Mouse (Mus musculus): ENCODE results near the gene Ube3c. TPM values are rescaled to one million over a fixed set of nuclear protein-coding genes. Genes with fewer than 3 reads are reported as not detected.
A peak's percentile ranks its signal among the peaks of the same experiment; 100 is the strongest.
"Not testable (repeated sequence)": the region's sequence is repeated elsewhere in the genome, so short reads cannot be mapped to it uniquely, and the experiment has no call there.

The Ube3c gene
- polyA plus RNA-seq (2015; fragmentation: Nextera tagmentation; extraction: Ambion mirVana): 27.8 and 29.7 TPM in 2 replicates

DNA sequence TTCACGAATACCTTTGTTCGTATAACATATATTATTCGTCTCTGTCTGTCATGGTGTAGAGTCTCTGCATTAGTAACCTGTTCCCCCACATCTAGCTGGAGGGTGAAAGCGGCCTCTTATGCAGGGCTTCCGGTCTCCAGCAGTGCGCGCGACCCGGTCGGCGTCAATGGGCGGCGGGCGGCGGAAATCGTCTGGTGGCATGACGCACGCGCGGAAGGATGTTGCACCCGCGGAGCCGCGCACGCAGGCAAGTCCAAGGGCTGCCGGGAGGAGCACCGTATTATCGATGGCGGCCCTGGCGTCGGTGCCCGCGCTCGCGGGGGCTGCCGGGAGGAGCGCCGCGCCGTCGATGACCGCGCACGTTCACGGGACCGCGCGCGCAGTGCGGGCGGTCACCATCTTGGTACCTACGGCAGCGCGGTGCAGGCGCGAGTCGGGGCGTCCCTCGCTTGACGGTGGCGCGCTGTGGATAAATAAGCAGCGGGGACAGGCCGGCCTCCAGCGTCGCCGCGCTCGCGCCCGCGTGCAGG lies at the start of gene Ube3c:
Gene Ube3c (plus strand): TSS at position 395 of the 530 bp plus-strand sequence.
- peak within 1 kb of the TSS; percentile 48 for H3K9ac ChIP-seq
- WGBS: under 1% methylated on average over 72 of the region's 72 CpGs

DNA sequence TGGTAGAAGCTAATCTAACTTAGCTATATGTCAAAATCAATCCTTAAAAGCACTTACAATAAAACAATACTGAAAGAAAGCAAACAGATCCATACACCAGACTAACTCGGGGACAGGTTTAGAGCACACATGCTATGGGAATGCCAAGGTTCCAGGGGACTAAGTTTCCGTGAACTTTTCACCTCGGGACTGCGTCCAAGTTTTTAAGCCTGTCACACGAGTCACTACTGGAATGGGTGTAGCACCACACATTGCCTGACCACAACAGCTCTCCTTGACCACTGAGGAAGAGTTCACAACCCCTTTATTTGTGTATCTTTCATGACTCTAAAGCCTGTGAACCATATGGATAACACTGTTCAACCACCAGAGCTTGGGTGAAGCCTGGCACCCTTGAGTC lies 8.9 kb upstream of the Ube3c start:
- Histone ChIP-seq H3K36me3 (no peaks in the 10 kb centered on the region), H3K27me3 (replicated peaks) (no peaks in the 10 kb centered on the region), H3K4me3 (replicated peaks) (no peak overlapping the region), H3K9ac (no peak overlapping the region), H3K4me1 (no peaks in the 10 kb centered on the region), H3K9me3 (no peaks in the 10 kb centered on the region), H3K27ac (no peak overlapping the region), H3K4me2 (no peak overlapping the region)
- WGBS: 73% methylated on average over 5 of the region's 5 CpGs
- no peak for ATAC-seq (ENCODE audit: insufficient read depth, low FRiP score, low read depth)

More for the DNA sequence above, at the start of gene Ube3c:
- Histone ChIP-seq H3K4me1 (peaks cover 12% of the 10 kb centered on the region), H3K36me3 (no peaks in the 10 kb centered on the region), H3K27ac (peak within 1 kb of the TSS; percentile 95), H3K9me3 (no peaks in the 10 kb centered on the region), H3K4me2 (peak within 1 kb of the TSS; percentile 85), H3K27me3 (replicated peaks) (no peaks in the 10 kb centered on the region), H3K4me3 (replicated peaks) (peak within 1 kb of the TSS; percentile 67)
- ATAC-seq (ENCODE audit: insufficient read depth, low FRiP score, low read depth): peak; percentile 98

DNA sequence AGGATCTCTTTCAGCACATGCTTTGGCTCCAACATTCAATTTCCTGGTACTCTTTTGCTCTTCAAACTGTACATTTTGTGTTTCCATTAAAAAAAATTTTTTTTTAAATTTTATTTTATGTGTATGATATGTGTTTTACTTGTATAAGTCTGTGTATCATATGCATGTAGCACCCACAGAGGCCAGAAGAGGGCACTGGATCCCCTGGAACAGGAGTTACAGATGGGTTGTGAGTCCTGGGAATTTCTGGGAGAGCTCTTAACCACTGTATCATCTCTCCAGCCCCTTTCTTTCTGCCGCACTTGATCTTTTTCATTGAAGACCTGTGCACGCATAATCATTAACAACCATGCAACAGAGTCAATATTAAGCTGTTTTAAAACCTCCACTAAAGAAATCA lies 8.4 kb upstream of the Ube3c start:
- no peak overlapping the region for H3K4me3 ChIP-seq (replicated peaks)
- H3K36me3 ChIP-seq: no peaks in the 10 kb centered on the region
- ATAC-seq (ENCODE audit: insufficient read depth, low FRiP score, low read depth): no peak
- no peak overlapping the region for H3K4me2 ChIP-seq
- no peaks in the 10 kb centered on the region for H3K4me1 ChIP-seq
- 84% methylated on average over 2 of the region's 2 CpGs for WGBS
- no peaks in the 10 kb centered on the region for H3K9me3 ChIP-seq
- no peaks in the 10 kb centered on the region for H3K27me3 ChIP-seq (replicated peaks)
- H3K9ac ChIP-seq: no peak overlapping the region
- H3K27ac ChIP-seq: no peak overlapping the region

DNA sequence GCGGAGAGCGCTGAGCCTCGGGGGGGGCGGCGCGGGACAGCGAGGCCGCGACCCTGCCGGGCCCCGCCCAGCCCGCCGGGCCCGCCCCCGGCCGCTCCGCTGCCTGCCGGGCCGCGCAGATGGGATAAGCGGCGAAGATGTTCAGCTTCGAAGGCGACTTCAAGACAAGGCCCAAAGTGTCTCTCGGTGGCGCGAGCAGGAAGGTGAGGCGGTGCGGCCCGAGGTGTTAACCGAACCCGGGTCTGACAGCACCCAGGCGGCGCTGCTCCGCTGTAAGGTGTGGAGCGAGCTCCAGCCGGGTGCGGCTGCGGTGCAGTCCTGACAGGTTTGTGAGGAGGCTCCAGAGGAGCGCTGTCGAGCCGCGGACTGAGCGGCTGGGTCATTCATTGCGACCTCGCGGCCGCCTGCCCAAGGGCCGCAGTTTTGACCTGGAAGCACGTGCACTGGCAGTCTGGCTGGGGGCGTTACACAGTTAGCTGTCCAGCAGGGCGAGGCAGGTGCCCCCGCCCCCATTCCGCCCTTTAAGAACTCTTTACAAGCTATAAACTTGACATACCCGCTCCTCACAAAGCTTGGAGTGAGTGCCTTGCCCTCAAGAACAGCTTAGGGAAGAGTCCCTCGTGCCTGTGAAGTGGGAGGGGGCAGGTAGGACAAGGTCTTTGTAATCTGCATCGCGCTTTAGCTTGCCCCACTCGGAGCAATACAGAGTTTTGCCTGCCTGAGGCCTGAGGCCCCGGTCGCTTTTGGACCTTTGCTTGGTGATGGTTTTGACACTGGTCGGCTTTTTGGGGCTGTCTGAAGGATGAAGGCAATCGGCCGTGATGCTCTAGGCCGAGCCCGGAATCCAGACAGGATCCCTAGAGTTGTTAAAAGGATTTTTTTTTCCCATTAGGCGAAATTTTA lies 587 bp downstream of the Ube3c start:
- Histone ChIP-seq H3K4me2 (peak overlapping the region; percentile 85), H3K9me3 (no peaks in the 10 kb centered on the region), H3K4me3 (replicated peaks) (peak overlapping the region; percentile 67), H3K27me3 (replicated peaks) (no peaks in the 10 kb centered on the region), H3K9ac (peak overlapping the region; percentile 48), H3K27ac (peak overlapping the region; percentile 95), H3K4me1 (peaks cover 12% of the 10 kb centered on the region), H3K36me3 (no peaks in the 10 kb centered on the region)
- 3% methylated on average over 59 of the region's 67 CpGs for WGBS
- ATAC-seq (ENCODE audit: insufficient read depth, low FRiP score, low read depth): peak; percentile 86

DNA sequence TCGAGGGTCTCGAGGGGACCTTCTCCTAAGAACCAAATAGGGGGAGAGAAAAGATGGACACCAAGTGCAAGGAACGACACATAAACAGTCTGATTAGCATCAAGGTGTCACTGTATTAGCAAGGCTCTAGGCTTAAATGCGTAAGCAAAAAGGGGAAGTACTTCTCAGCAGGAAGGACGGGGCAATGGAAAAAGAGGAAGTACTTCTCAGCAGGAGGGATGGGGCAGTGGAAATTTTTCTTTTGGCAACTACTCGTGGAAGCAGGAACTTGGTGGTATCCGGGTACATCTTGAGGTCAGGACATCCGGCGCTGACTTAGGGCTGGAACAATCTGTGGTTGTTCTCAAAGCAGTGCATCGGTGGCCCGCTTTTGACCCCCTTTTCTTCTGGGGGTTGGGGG lies 5.2 kb downstream of the Ube3c start:
- H3K9ac ChIP-seq; H3K9me3 ChIP-seq; H3K4me3 ChIP-seq (replicated peaks); H3K27me3 ChIP-seq (replicated peaks); H3K27ac ChIP-seq; H3K36me3 ChIP-seq; H3K4me2 ChIP-seq; ATAC-seq (ENCODE audit: insufficient read depth, low FRiP score, low read depth): not testable (repeated sequence)
- peaks cover 12% of the 10 kb centered on the region for H3K4me1 ChIP-seq
- WGBS: 87% methylated on average over 11 of the region's 11 CpGs

DNA sequence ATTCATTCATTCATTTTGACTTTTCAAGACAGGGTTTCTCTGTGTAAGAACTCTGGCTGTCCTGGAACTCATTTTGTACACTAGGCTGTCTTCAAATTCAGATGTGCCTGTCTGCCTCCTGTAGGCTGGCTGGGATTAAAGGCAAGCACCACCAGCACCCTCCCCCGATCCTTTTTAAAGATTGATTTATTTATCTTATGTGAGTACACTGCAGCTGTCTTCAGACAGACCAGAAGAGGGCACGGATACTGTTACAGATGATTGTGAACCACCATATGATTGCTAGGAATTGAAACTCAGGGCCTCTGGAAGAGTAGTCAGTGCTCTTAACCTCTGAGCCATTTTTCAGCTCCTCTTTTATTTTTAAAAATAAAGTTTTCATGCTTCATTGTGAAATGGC lies 6.0 kb downstream of the Ube3c start:
- H3K4me2 ChIP-seq: no peak overlapping the region
- peaks cover 8% of the 10 kb centered on the region for H3K4me1 ChIP-seq
- H3K27ac ChIP-seq: no peak overlapping the region
- no peak overlapping the region for H3K4me3 ChIP-seq (replicated peaks)
- H3K9ac ChIP-seq: no peak overlapping the region
- H3K27me3 ChIP-seq (replicated peaks): no peaks in the 10 kb centered on the region
- no peaks in the 10 kb centered on the region for H3K36me3 ChIP-seq
- no peaks in the 10 kb centered on the region for H3K9me3 ChIP-seq
- no peak for ATAC-seq (ENCODE audit: insufficient read depth, low FRiP score, low read depth)
- WGBS: 20% methylated on average over 2 of the region's 2 CpGs

DNA sequence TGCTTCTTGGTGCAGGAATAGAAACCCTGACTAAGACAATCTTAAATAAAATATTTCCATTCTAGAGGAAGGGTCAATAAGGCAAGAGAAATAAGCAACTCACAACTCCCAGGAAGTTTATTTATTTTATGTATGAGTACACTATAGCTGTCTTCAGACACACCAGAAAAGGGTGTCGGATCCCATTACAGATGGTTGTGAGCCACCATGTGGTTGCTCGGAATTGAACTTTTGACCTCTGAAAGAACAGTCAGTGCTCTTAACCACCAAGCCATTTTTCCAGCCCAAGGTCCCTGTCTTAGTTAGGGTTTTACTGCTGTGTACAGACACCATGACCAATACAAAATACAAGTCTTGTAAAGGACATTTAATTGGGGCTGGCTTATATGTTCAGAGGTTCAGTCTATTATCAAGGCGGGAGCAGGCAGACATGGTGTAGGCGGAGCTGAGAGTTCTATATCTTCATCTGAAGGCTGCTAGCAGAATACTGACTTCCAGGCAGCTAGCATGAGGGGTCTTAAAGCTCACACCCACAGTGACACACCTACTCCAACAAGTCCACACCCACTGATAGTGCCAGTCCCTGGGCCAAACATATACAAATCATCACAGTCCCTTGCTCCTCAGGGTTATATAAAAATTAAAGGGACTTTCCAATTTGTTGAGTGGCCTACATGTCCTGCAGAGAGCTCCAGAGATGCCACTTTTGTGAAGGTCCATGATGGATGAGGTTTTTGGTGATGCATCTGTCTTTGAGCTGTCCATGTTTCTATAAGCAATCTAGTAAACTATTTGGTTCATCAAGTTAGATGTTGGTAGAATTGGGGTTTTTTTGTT lies 9.0 kb downstream of the Ube3c start:
- Histone ChIP-seq H3K4me1 (no peaks in the 10 kb centered on the region), H3K4me2 (no peak overlapping the region), H3K36me3 (no peaks in the 10 kb centered on the region), H3K4me3 (replicated peaks) (no peak overlapping the region), H3K9me3 (no peaks in the 10 kb centered on the region), H3K27me3 (replicated peaks) (no peaks in the 10 kb centered on the region), H3K27ac (no peak overlapping the region), H3K9ac (no peak overlapping the region)
- ATAC-seq (ENCODE audit: insufficient read depth, low FRiP score, low read depth): peak; percentile 50; the same call in 1 of the 2 replicates
- WGBS: 79% methylated on average over 4 of the region's 4 CpGs

DNA sequence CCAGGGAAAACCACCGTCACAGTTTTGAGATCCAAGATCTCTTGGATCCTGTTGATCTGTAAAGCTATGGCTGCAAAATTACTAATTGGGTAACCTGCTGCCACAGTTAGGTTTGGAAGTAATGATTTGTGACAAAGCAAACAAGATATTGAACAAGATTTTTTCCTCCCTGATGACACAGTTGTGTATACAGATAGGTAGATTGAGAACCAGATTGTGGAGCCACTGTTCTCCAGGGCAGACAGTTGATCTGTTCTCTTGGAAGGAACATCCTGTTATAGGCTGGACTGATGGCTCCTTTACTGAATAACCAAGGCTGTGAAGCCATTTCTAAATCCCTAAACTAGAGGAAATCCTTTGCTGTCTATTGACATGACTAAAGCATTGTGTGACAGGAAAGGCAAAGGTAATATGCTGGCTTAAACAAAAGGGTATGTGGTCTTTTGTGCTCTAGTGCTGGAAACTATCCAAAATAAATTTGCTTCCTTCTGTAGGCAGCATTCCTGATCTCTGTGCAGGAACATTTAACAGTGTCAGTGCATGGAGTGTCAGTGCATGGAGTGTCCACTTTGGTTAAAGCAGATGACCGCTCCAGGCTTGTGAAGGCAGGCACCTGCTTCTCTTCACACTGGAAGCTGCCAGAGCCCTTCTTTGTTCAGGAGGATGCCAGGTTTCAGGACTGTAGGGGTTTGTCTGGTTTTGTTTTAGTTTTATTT lies 15.0 kb downstream of the Ube3c start:
- Histone ChIP-seq H3K36me3 (no peaks in the 10 kb centered on the region), H3K9me3 (no peaks in the 10 kb centered on the region), H3K9ac (no peak overlapping the region), H3K4me1 (no peaks in the 10 kb centered on the region), H3K27ac (no peak overlapping the region), H3K4me2 (no peak overlapping the region; the same call in 1 of the 2 replicates), H3K27me3 (replicated peaks) (no peaks in the 10 kb centered on the region), H3K4me3 (replicated peaks) (no peak overlapping the region)
- WGBS: 69% methylated on average over 2 of the region's 2 CpGs
- no peak for ATAC-seq (ENCODE audit: insufficient read depth, low FRiP score, low read depth)

DNA sequence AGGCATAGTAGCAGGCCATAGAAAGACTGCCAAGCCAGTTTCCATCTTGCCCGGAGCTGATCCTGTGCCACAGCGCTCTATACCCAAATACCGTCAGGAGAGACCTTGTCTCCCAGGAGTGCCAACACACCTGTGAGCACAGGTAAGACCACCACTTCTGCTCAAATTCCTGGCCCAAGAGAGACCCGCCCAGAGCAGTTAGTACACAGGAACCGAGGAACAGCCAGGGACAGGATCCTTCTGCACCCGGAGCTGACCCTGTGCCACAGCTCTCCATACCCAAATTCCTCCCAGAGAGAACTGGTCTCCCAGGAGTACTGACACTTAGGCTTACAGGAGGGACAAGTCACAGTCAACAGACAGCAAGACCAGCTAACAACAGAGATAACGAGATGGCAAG lies 23.1 kb downstream of the Ube3c start:
- ATAC-seq (ENCODE audit: insufficient read depth, low FRiP score, low read depth); H3K4me1 ChIP-seq; H3K9me3 ChIP-seq; H3K4me3 ChIP-seq (replicated peaks); H3K4me2 ChIP-seq; H3K27ac ChIP-seq; H3K27me3 ChIP-seq (replicated peaks); H3K9ac ChIP-seq: not testable (repeated sequence)
- peaks cover 27% of the 10 kb centered on the region for H3K36me3 ChIP-seq
- WGBS: 95% methylated on average over 7 of the region's 7 CpGs

DNA sequence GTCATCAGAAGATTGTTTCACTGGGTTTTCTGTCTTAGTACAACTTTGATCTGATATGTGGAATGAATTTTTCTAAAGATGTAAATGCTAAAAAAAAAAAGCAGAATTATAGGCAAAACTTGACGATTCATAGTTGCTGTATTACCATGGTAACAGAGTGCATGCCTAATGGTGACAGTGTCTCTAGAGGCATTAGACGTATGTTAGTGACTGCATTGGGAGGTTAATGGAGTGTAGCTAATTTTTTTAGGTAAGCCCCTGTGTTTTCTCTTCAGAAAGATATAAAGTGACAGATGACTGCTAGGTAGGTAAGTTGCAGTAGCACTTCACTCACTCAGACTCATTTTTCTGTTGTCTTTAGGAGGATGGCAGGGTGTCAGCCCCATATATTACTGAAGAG lies 37.5 kb downstream of the Ube3c start:
- H3K4me1 ChIP-seq: no peaks in the 10 kb centered on the region
- ATAC-seq (ENCODE audit: insufficient read depth, low FRiP score, low read depth): no peak
- H3K4me3 ChIP-seq (replicated peaks): no peak overlapping the region
- 82% methylated on average over 2 of the region's 2 CpGs for WGBS
- no peak overlapping the region for H3K27ac ChIP-seq
- no peak overlapping the region for H3K9ac ChIP-seq
- no peaks in the 10 kb centered on the region for H3K27me3 ChIP-seq (replicated peaks)
- H3K4me2 ChIP-seq: no peak overlapping the region
- no peaks in the 10 kb centered on the region for H3K9me3 ChIP-seq
- peaks cover 29% of the 10 kb centered on the region for H3K36me3 ChIP-seq

DNA sequence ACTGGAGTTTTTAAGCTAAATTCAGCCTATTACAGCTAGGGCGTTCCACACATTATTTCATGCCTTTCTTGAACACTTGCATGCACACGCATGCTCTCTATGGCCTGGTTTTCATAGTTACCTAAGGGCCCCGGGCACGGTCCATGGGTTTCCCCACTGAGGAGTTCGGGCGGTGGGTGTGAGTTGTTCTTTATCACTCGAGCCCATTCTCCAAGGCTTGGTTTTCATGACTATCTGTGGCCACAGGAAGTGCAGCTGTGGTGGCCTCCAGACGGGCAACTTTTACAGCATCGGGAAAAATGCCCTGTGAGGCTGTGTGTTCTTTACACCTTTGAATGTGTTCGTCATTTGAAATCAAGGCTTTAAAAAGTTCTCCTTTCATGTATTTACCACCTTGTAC lies 56.6 kb downstream of the Ube3c start:
- no peak for ATAC-seq (ENCODE audit: insufficient read depth, low FRiP score, low read depth)
- H3K27me3 ChIP-seq (replicated peaks): no peaks in the 10 kb centered on the region
- no peak overlapping the region for H3K4me3 ChIP-seq (replicated peaks)
- H3K4me1 ChIP-seq: no peaks in the 10 kb centered on the region
- H3K4me2 ChIP-seq: no peak overlapping the region
- WGBS: 88% methylated on average over 10 of the region's 10 CpGs
- no peak overlapping the region for H3K27ac ChIP-seq
- no peaks in the 10 kb centered on the region for H3K9me3 ChIP-seq
- no peak overlapping the region for H3K9ac ChIP-seq
- 0 out of 2 replicates have a peak, but pooled peaks cover 11% of the 10 kb centered on the region for H3K36me3 ChIP-seq

Measured in stomach, embryonic 15.5 days (tissue).